Mouse (Mus musculus): ENCODE results near the gene Olfr1340.

DNA sequence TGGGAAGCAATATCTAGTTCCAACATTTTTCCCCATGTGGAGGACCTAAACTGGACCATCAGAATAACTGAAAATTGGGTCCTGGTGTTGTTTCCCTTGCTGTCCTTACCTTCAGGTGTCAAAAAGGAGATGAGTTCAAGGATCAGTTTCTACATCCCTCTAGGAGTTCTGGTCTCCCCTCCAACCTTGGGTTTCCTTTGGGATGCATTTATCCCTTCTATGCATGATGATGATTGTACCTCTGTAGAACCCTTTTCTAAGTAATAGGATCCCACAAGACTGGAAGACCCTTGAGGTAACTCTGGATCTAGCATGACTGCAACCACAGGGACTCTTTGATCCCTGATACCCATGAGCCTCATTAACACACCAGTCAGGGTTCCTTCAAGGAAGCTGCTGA lies at the start of gene Olfr1340:
- no peak for TF ChIP-seq CTCF (IDR thresholded peaks at IDR 0.05; ENCODE audit: low read depth)
- TF ChIP-seq EP300 (optimal IDR thresholded peaks at IDR 0.05) = no peak

Measured in stomach, postnatal 0 days (tissue).